17 mouse cellular contexts compared by ENCODE assay signal in the genomic region with DNA sequence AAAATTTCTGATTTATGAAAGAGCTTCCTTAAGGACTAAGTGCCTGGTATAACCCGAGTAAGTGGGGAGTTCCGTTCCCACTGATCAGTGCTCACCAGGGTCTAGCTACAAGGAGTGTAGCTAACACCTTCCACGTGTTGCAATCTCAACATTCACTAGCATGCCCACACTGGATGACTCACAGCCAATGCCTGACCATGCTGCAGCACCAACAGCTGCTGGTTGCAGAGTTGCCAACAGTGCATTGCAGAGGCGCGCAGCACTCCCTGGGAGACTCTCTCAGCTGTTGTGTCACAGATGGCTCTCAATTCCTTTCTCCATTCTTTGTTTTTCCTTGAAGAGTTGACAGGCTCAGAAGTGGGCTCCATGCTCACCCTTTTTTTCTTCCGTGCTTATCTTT.
DNase-seq lines count a peak whose midpoint lies in the region; ATAC-seq and TF ChIP-seq lines count a peak whose summit lies in the region.
"Had no signal": no experiment of that assay in that cellular context is flagged by ENCODE, and none has a peak within 500 bp of the region (broad histone marks: within the 10 kb centered on the region; RNA-seq: fewer than 3 reads in every experiment).

No protein-coding gene starts in this region.

- no peaks in the 10 kb centered on the region for H3K36me3 ChIP-seq in embryonic facial prominence, embryonic 15.5 days
- no peaks in the 10 kb centered on the region for H3K36me3 ChIP-seq in myocyte (ENCODE audit: control insufficient read depth, insufficient read depth)
- H3K36me3 ChIP-seq: heart, embryonic 12.5 days; limb, embryonic 12.5 days; midbrain, embryonic 15.5 days had no signal

- no peaks in the 10 kb centered on the region for H3K9me3 ChIP-seq in embryonic facial prominence, embryonic 15.5 days (replicated peaks)
- H3K9me3 ChIP-seq: heart, embryonic 12.5 days; limb, embryonic 12.5 days; midbrain, embryonic 15.5 days had no signal

- ATAC-seq in embryonic facial prominence, embryonic 15.5 days (ENCODE audit: insufficient number of reproducible peaks, low FRiP score, low TSS enrichment, low read depth), result 0 out of 2 replicates have a peak, but pooled peaks have one; percentile 34
- ATAC-seq: intestine, embryonic 16.5 days; liver, postnatal 0 days; midbrain, embryonic 15.5 days had no signal

- no peak overlapping the region for H3K4me3 ChIP-seq in lung, adult 2 months (replicated peaks; ENCODE audit: extremely low read depth, low read depth, low read length)
- no peak overlapping the region for H3K4me3 ChIP-seq in embryonic facial prominence, embryonic 15.5 days (replicated peaks)
- H3K4me3 ChIP-seq in myocyte, result no peak overlapping the region
- H3K4me3 ChIP-seq: heart, embryonic 12.5 days; limb, embryonic 12.5 days; midbrain, embryonic 15.5 days had no signal

- no peak overlapping the region for H3ac ChIP-seq in myocyte (ENCODE audit: control insufficient read depth, insufficient read length)

- TF ChIP-seq CTCF in lung, adult 2 months (IDR thresholded peaks at IDR 0.05; ENCODE audit: insufficient read depth, low read length), result no peak

- 67% methylated on average over 6 of the region's 6 CpGs for WGBS in lung, adult 2 months
- 58% methylated on average over 6 of the region's 6 CpGs for WGBS in embryonic facial prominence, embryonic 15.5 days

- no peaks in the 10 kb centered on the region for H3K79me2 ChIP-seq in myocyte (ENCODE audit: control insufficient read depth, insufficient read depth)

- H3K4me2 ChIP-seq in embryonic facial prominence, embryonic 15.5 days (replicated peaks), result no peak overlapping the region
- peak overlapping the region; percentile 34 for H3K4me2 ChIP-seq in myocyte (ENCODE audit: low read depth)
- H3K4me2 ChIP-seq: heart, embryonic 12.5 days; limb, embryonic 12.5 days; midbrain, embryonic 15.5 days had no signal

- no peak for TF ChIP-seq POLR2A in lung, adult 2 months (IDR thresholded peaks at IDR 0.05; ENCODE audit: borderline replicate concordance, extremely low read depth, low read depth, low read length)
- no peak for TF ChIP-seq POLR2A in myocyte (IDR thresholded peaks at IDR 0.05; ENCODE audit: insufficient read length, low read depth)

- intact Hi-C loops in heart, postnatal 25 days (cut with DNase I), result no loop called here

- peak; percentile 20 to 58 for DNase-seq in frontal cortex, adult 2 months (ENCODE audit: extremely low spot score in 1 of 2, low spot score in 1 of 2)
- no peak for DNase-seq in frontal cortex, postnatal 14 days (ENCODE audit: low spot score in 2 of 2)
- peak; percentile 4 to 30 for DNase-seq in lung, postnatal 4 days
- no peak for DNase-seq in lung, adult 2 months
- no peak for DNase-seq in heart, postnatal 25 days (ENCODE audit: low spot score)
- no peak for DNase-seq in kidney, adult 11 months
- DNase-seq: cerebellum, adult 9-10 months; kidney, postnatal 36 days; liver, postnatal 0 days; spleen, adult 18-20 months had no signal

- H3K4me1 ChIP-seq in lung, adult 2 months (ENCODE audit: control insufficient read depth, insufficient read depth, low read length), result no peaks in the 10 kb centered on the region
- no peaks in the 10 kb centered on the region for H3K4me1 ChIP-seq in embryonic facial prominence, embryonic 15.5 days
- H3K4me1 ChIP-seq: heart, embryonic 12.5 days; limb, embryonic 12.5 days; midbrain, embryonic 15.5 days had no signal

- H3K27me3 ChIP-seq in embryonic facial prominence, embryonic 15.5 days, result no peaks in the 10 kb centered on the region
- H3K27me3 ChIP-seq in myocyte (ENCODE audit: control insufficient read depth, insufficient read depth, insufficient read length), result no peaks in the 10 kb centered on the region
- H3K27me3 ChIP-seq: CH12.LX; heart, embryonic 12.5 days; limb, embryonic 12.5 days; midbrain, embryonic 15.5 days had no signal

- no peak overlapping the region for H3K9ac ChIP-seq in embryonic facial prominence, embryonic 15.5 days
- H3K9ac ChIP-seq: heart, embryonic 12.5 days; limb, embryonic 12.5 days; liver, postnatal 0 days; midbrain, embryonic 15.5 days had no signal

- H3K27ac ChIP-seq in embryonic facial prominence, embryonic 15.5 days (replicated peaks), result no peak overlapping the region
- H3K27ac ChIP-seq: limb, embryonic 12.5 days; midbrain, embryonic 15.5 days had no signal

TF ChIP-seq in myocyte, 11 proteins besides CTCF, POLR2A, EP300 and RAD21:
- TF ChIP-seq TCF3 (IDR thresholded peaks at IDR 0.05; ENCODE audit: insufficient read length, low read depth) (peak; percentile 98), MYOD1 (IDR thresholded peaks at IDR 0.05; ENCODE audit: control insufficient read depth in 1 of 3, insufficient read length in 2 of 3, low read depth in 2 of 3) (peak; percentile 89 to 100 (median 100)), MYOG (IDR thresholded peaks at IDR 0.05; ENCODE audit: control insufficient read depth in 1 of 3, insufficient read depth in 1 of 3, insufficient read length in 2 of 3, low read depth in 2 of 3) (peak; percentile 94 to 100 (median 100)), REST (IDR thresholded peaks at IDR 0.05; ENCODE audit: insufficient read depth, insufficient read length) (no peak), POLR2AphosphoS2 (IDR thresholded peaks at IDR 0.05; ENCODE audit: insufficient read length, low read depth) (no peak), MAX (IDR thresholded peaks at IDR 0.05; ENCODE audit: low read depth) (no peak), TCF12 (IDR thresholded peaks at IDR 0.05; ENCODE audit: insufficient read depth, poor library complexity, severe bottlenecking) (peak; percentile 95), E2F4 (IDR thresholded peaks at IDR 0.05; ENCODE audit: insufficient read depth) (no peak), USF1 (IDR thresholded peaks at IDR 0.05; ENCODE audit: low read depth) (no peak), SRF (IDR thresholded peaks at IDR 0.05; ENCODE audit: control insufficient read depth, insufficient read length, low read depth) (no peak), CEBPB (IDR thresholded peaks at IDR 0.05; ENCODE audit: insufficient read depth, poor library complexity, severe bottlenecking) (peak; percentile 87)

Comparison
In these comparisons a context has a peak if more than half of its experiments do, and no peak if none do; other contexts are left out.
1. DNase-seq: peak in frontal cortex, adult 2 months (2 of 2) and lung, postnatal 4 days (2 of 2); none in frontal cortex, postnatal 14 days (0 of 2), lung, adult 2 months (single experiment), heart, postnatal 25 days (single experiment) and kidney, adult 11 months (single experiment).